Mouse (Mus musculus): ENCODE measurements around the gene Cav2.

The Cav2 gene

GRCm38 (mm10) chr6:17309260-17309659, 28.3 kb downstream of the Cav2 start:
- no peak for DNase-seq (ENCODE audit: low spot score in 2 of 2)

- DNase-seq (ENCODE audit: low spot score in 2 of 2) = no peak
Observed at GRCm38 (mm10) chr6:17314241-17314640, 33.3 kb downstream of the Cav2 start.

GRCm38 (mm10) chr6:17314659-17315616, 34.0 kb downstream of the Cav2 start:
- DNase-seq (ENCODE audit: low spot score in 2 of 2) = no peak

GRCm38 (mm10) chr6:17316294-17317166, 35.5 kb downstream of the Cav2 start:
- no peak for DNase-seq (ENCODE audit: low spot score in 2 of 2)

GRCm38 (mm10) chr6:17317167-17317524, 36.2 kb downstream of the Cav2 start:
- DNase-seq (ENCODE audit: low spot score in 2 of 2) = no peak

GRCm38 (mm10) chr6:17317944-17318343, 37.0 kb downstream of the Cav2 start:
- no peak for DNase-seq (ENCODE audit: low spot score in 2 of 2)

GRCm38 (mm10) chr6:17321976-17322375, 41.0 kb downstream of the Cav2 start:
- DNase-seq (ENCODE audit: low spot score in 2 of 2) = no peak

GRCm38 (mm10) chr6:17327216-17327615, 46.2 kb downstream of the Cav2 start:
- no peak for DNase-seq (ENCODE audit: low spot score in 2 of 2)

GRCm38 (mm10) chr6:17329801-17330200, 48.8 kb downstream of the Cav2 start:
- DNase-seq (ENCODE audit: low spot score in 2 of 2) = no peak

GRCm38 (mm10) chr6:17337724-17338123, 56.7 kb downstream of the Cav2 start:
- DNase-seq (ENCODE audit: low spot score in 2 of 2) = no peak
